Mouse (Mus musculus) CH12.LX (cell line): Measurements from ENCODE around the gene Pcbp4.

ENCODE experiments used
- EP300 ChIP-seq: IDR thresholded peaks from 2 replicates; pipeline ENCODE4 v1.6.1; 2011; ENCODE audit warnings: low read length, improper control_type of control experiment
- ETS1 ChIP-seq: conservative IDR thresholded peaks from 2 replicates; pipeline ENCODE4 v1.6.1; 2012; ENCODE audit warnings: low read depth, mild to moderate bottlenecking, inconsistent platforms, low read length, improper control_type of control experiment, moderate library complexity
- MAX ChIP-seq: IDR thresholded peaks from 2 replicates; pipeline ENCODE4 v1.6.1; 2011; ENCODE audit warnings: low read length, improper control_type of control experiment
- MXI1 ChIP-seq: IDR thresholded peaks from 2 replicates; pipeline ENCODE4 v1.6.1; 2011; ENCODE audit warnings: mild to moderate bottlenecking, low read depth, low read length, improper control_type of control experiment
- POLR2A ChIP-seq: IDR thresholded peaks from 2 replicates; pipeline ENCODE4 v1.6.1; 2011; ENCODE audit warnings: low read depth, mild to moderate bottlenecking, improper control_type of control experiment, low read length
- USF1 ChIP-seq: IDR thresholded peaks from 2 replicates; pipeline ENCODE4 v1.6.1; 2014; ENCODE audit warnings: low read depth, mild to moderate bottlenecking, inconsistent platforms, low read length, improper control_type of control experiment
- ZMIZ1 ChIP-seq: IDR thresholded peaks from 2 replicates; pipeline ENCODE4 v1.6.1; 2012; ENCODE audit warnings: low read depth, mild to moderate bottlenecking, inconsistent platforms, low read length, improper control_type of control experiment

DNA sequence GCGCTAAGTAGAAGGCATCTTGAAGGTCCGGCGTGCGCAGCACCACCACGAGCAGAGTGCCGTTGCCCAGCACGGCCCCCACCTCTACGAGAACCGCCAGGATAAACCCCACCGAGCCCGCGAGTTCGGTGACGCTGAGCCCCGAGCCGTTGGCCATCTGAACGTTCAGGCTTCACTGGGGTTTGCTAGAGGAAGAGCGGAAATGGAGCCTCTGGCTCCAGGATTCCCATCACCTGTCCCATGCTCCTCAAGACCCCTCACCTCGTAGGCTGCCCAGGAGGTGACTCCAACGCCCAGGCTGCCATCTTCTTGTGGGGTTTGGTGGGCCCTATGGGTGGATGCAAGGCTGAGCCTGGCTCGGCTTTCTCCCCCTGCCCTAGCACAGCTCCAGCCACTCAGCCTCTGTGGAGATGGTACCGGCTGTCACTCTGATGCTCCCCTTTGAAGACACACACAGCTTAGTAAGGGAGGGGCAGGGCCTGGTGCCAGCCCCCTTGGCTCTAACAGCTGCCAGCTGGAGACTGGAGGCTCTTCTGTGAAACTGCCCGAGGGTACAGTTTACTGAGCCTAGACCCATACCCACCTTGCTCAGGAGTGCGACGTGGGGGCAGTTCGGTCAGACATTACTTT lies 12.6 kb downstream of the Pcbp4 start, which contains the start of gene Gpr62:
- TF ChIP-seq ETS1 (no peak), POLR2A (no peak), MXI1 (no peak), USF1 (no peak), MAX (no peak), EP300 (no peak), ZMIZ1 (no peak)
